Mouse (Mus musculus): ENCODE results near the gene Xrcc6. TPM values are rescaled to one million over a fixed set of nuclear protein-coding genes. Genes with fewer than 3 reads are reported as not detected.

The Xrcc6 gene
- polyA plus RNA-seq (2014; fragmentation: Illumina TruSeq; extraction: RNeasy Lipid Tissue Mini Kit (QIAGEN cat#74804); ENCODE audit: low read depth, low replicate concordance): 50.5 TPM

DNA sequence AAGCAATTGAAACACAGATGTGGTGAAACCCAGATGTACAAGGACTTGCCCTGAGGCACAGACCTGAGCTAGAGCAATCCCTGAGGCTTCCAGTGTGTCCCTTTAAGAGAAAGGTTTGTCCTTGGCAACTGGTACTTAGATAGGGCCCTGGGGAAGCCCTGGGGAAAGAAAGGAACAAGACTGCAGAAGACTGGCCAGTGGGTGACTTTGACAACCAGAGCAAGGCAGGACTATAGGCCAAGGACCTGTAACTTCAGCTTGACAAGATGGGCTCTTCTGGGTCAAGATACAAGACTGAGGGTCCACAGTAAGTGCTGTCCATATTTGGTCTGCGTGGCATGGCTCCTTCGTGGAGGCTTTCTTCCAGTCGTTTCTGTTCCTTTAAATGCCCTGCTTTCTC, at the start of gene Xrcc6:
Xrcc6 (plus strand) TSS at position 190 of the 400 bp plus-strand sequence.

DNA sequence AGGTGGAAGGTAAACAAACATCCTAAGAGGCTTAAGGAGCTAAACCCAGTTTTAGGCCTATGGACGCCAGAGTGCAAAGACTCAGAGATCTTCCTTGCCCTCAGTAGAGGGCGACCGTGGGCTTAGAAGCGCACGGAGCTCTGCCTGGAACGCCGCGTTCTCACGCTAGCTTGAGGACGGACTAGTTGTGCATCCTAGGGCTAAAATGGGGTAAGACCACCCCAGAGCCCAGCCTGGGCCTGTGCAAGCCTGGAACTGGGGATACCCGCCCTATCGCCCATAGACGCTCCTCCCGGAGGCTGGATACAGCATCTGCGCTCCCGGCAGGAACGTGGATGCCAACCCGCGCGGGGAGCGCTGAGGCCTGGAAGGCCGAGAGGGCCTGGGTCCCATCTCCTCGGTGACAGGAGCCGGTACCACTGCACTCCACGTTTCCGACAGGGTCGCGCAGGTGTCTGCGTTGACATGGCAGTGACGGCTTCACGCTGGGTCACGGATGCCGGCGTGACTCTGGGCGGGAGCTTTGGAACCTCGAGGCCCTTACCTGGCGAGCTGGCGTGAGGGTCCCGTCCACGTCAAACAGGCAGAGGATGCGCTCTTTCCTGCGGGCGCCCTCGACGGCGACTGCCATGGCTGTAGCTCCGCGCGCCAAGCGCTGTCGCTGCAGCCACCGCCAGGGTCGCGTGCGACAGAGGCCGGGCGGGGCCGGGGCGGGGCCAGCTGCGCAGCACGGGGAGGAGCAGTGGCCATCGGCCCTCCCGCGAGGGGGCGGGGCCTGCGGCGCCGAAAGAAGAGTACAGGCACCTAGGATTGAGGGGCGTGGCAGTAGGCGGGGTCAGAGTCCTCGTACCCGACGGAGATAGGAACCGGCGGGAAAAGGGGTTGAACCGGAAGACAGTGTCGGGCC, 27.2 kb upstream of the Xrcc6 start, which contains the start of gene Pmm1:
Pmm1 (minus strand) TSS at position 760 of the 907 bp plus-strand sequence.

DNA sequence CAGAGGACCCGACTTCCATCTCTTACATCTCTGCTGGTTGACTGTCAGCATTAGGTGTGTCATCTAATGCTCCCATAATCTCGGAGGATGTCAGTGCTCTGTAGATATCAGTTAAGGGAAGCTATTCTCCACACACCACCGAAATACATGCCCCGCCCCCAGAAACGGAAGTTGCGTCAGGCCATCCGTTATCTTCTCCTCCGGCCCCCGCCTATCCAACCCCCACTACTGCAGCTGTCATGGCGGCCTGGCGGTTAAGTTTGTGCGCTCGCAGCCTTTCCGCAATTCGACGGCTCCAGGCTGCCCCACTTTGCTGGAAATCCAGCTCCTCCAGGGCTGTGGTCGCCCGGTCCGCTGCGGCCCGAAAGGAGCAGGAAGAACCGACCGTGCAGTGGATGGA, 7.3 kb upstream of the Xrcc6 start, which contains the start of gene 1700029P11Rik:
1700029P11Rik (plus strand) TSS at position 220 of the 400 bp plus-strand sequence.

DNA sequence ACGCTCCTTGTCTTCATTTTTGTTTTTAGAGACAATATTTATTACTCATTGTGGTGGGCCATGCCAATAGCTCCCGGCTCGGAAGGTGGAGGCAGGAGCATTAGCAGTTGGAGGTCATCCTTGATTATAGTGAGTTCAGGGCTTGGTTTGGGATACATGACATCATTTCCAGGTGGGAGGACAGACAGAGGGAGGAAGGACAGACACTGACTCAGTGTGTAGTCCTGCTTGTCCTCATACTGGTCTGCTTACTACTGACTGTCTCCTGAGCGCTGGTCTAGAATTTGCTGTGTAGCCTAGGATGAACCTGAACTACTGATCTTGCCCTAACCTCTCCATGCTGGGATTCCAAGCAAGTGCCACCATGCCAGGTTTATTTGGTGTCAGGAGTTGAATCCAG, 46.1 kb downstream of the Xrcc6 start, which contains the start of gene Desi1:
Desi1 (minus strand) TSS at position 101 of the 400 bp plus-strand sequence.

DNA sequence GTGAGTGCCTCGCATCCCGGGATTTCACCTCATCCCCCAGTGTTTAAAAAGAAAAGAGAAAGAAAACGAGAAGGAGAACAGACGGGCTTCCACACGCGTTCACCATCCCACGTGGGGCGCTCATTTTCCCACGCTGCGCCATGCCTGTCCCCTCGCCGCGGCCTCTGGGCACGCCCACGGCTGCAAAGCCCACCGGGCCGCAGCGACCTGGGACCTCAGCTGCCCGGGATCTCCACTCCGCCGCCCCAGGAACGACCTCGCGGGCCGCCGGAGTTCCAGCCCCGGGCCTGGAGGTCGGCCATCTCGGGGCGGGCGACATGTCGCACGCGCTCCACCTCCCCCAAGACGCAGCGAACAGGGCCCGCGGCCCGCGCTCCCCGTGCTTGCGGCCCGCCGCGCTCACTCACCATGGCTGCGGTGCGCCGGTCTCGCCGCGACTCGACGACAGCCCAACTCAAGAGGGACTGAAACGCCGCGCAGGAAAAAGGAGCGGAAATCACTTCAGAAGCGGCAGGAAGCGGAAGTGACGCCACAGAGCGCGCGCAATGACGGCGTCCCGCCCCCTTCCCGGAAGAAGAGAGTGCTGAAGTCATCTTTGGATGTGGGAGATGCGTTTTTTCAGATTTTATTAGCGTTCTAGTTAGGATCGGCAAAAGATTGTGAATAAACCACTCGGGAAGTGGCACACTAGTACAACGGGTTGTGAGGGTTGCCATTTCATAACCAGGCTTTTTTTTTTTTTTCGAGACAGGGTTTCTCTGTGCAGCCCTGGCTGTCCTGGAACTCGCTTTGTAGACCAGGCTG, 59.6 kb downstream of the Xrcc6 start, which contains the start of gene Snu13:
Snu13 (minus strand) TSS at position 519 of the 804 bp plus-strand sequence.

DNA sequence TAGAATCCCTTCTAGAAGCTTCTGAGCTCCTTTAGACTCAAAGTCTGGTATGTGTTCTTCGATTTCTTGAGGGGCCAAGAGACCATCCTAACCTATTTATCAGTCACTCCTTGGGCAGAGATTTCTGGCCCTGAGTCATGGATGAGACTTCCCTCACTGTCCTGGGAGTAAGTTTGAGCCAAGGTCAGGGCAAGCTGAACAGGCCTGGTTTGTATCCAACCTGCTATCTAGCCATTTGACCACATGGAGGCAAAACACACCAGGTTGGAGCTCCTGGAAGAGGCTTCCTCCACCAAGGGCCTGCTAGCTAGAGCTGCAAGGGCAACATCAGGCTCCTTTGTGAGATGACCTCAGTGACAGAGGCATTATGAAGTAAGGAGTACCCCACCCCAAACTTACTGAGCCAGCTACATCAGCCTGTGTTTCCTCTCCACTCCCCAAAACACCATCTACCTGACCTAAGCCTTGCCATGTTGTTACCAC, 71.1 kb downstream of the Xrcc6 start, which contains the start of gene 4930407I10Rik:
4930407I10Rik (plus strand) TSS at position 433 of the 483 bp plus-strand sequence.

DNA sequence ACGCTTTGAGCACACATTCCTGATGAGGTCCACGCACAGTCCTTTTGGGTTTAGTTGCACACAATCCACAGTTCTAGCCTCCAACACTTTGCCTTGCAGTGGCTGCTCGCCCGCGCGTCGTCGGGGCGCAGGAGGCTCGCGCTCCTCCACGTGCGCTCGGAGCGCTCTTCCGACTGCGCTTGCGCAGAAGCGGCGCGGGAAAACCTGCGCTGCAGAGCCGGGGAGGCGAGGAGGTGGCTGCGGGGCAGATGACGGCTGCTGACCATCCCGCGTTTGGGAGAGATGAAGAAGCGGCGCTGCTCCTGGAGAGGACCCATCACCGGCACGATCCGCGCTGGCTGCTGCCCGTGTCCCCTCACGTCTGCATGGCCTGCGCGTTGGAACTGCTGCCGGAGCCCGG, 82.3 kb downstream of the Xrcc6 start, which contains the start of gene Mei1:
Mei1 (plus strand) TSS at position 99 of the 400 bp plus-strand sequence.

Other genes with a start within 250 kb of the Xrcc6 start
- gene Zc3h7b, start 242.8 kb upstream of the Xrcc6 start, polyA plus RNA-seq (2014; fragmentation: Illumina TruSeq; extraction: RNeasy Lipid Tissue Mini Kit (QIAGEN cat#74804); ENCODE audit: low read depth, low replicate concordance): 5.0 TPM
- 5.5 TPM for gene Rangap1, start 242.3 kb upstream of the Xrcc6 start, polyA plus RNA-seq (2014; fragmentation: Illumina TruSeq; extraction: RNeasy Lipid Tissue Mini Kit (QIAGEN cat#74804); ENCODE audit: low read depth, low replicate concordance)
- gene Tef, start 185.4 kb upstream of the Xrcc6 start, polyA plus RNA-seq (2014; fragmentation: Illumina TruSeq; extraction: RNeasy Lipid Tissue Mini Kit (QIAGEN cat#74804); ENCODE audit: low read depth, low replicate concordance): 22.9 TPM
- gene Tob2, start 129.0 kb upstream of the Xrcc6 start, polyA plus RNA-seq (2014; fragmentation: Illumina TruSeq; extraction: RNeasy Lipid Tissue Mini Kit (QIAGEN cat#74804); ENCODE audit: low read depth, low replicate concordance): 7.5 TPM
- gene Phf5a, start 115.9 kb upstream of the Xrcc6 start, polyA plus RNA-seq (2014; fragmentation: Illumina TruSeq; extraction: RNeasy Lipid Tissue Mini Kit (QIAGEN cat#74804); ENCODE audit: low read depth, low replicate concordance): 15.0 TPM
- 36.3 TPM for gene Aco2, start 115.5 kb upstream of the Xrcc6 start, polyA plus RNA-seq (2014; fragmentation: Illumina TruSeq; extraction: RNeasy Lipid Tissue Mini Kit (QIAGEN cat#74804); ENCODE audit: low read depth, low replicate concordance)
- 0.64 TPM for gene Polr3h, start 61.6 kb upstream of the Xrcc6 start, polyA plus RNA-seq (2014; fragmentation: Illumina TruSeq; extraction: RNeasy Lipid Tissue Mini Kit (QIAGEN cat#74804); ENCODE audit: low read depth, low replicate concordance)
- not detected for gene Csdc2, start 51.1 kb upstream of the Xrcc6 start, polyA plus RNA-seq (2014; fragmentation: Illumina TruSeq; extraction: RNeasy Lipid Tissue Mini Kit (QIAGEN cat#74804); ENCODE audit: low read depth, low replicate concordance)
- not detected for gene Pmm1, start 26.9 kb upstream of the Xrcc6 start, polyA plus RNA-seq (2014; fragmentation: Illumina TruSeq; extraction: RNeasy Lipid Tissue Mini Kit (QIAGEN cat#74804); ENCODE audit: low read depth, low replicate concordance)
- not detected for gene 1700029P11Rik, start 7.3 kb upstream of the Xrcc6 start, polyA plus RNA-seq (2014; fragmentation: Illumina TruSeq; extraction: RNeasy Lipid Tissue Mini Kit (QIAGEN cat#74804); ENCODE audit: low read depth, low replicate concordance)
- gene Desi1, start 46.0 kb downstream of the Xrcc6 start, polyA plus RNA-seq (2014; fragmentation: Illumina TruSeq; extraction: RNeasy Lipid Tissue Mini Kit (QIAGEN cat#74804); ENCODE audit: low read depth, low replicate concordance): 14.6 TPM
- gene Snu13, start 59.8 kb downstream of the Xrcc6 start, polyA plus RNA-seq (2014; fragmentation: Illumina TruSeq; extraction: RNeasy Lipid Tissue Mini Kit (QIAGEN cat#74804); ENCODE audit: low read depth, low replicate concordance): 117 TPM
- not detected for gene 4930407I10Rik, start 71.3 kb downstream of the Xrcc6 start, polyA plus RNA-seq (2014; fragmentation: Illumina TruSeq; extraction: RNeasy Lipid Tissue Mini Kit (QIAGEN cat#74804); ENCODE audit: low read depth, low replicate concordance)
- gene Mei1, start 82.2 kb downstream of the Xrcc6 start, polyA plus RNA-seq (2014; fragmentation: Illumina TruSeq; extraction: RNeasy Lipid Tissue Mini Kit (QIAGEN cat#74804); ENCODE audit: low read depth, low replicate concordance): not detected
- gene Ccdc134, start 140.1 kb downstream of the Xrcc6 start, polyA plus RNA-seq (2014; fragmentation: Illumina TruSeq; extraction: RNeasy Lipid Tissue Mini Kit (QIAGEN cat#74804); ENCODE audit: low read depth, low replicate concordance): 1.1 TPM
- gene Srebf2, start 159.3 kb downstream of the Xrcc6 start, polyA plus RNA-seq (2014; fragmentation: Illumina TruSeq; extraction: RNeasy Lipid Tissue Mini Kit (QIAGEN cat#74804); ENCODE audit: low read depth, low replicate concordance): 7.5 TPM
- gene Shisa8, start 225.0 kb downstream of the Xrcc6 start, polyA plus RNA-seq (2014; fragmentation: Illumina TruSeq; extraction: RNeasy Lipid Tissue Mini Kit (QIAGEN cat#74804); ENCODE audit: low read depth, low replicate concordance): not detected
- gene Tnfrsf13c, start 236.5 kb downstream of the Xrcc6 start, polyA plus RNA-seq (2014; fragmentation: Illumina TruSeq; extraction: RNeasy Lipid Tissue Mini Kit (QIAGEN cat#74804); ENCODE audit: low read depth, low replicate concordance): not detected